Mouse (Mus musculus): ENCODE measurements at regions not wholly inside any gene's neighbourhood (a gene's known extent, or its start where the extent isn't known, plus 50 kb on each side); places are given as distances from the start of the nearest gene placed in this dataset.
A peak's percentile ranks its signal among the peaks of the same experiment; 100 is the strongest.
"Not testable (repeated sequence)": the region's sequence is repeated elsewhere in the genome, so short reads cannot be mapped to it uniquely, and the experiment has no call there.

- DNase-seq = no peak
These were observed 581.6 kb upstream of the Pcdh17 start for GRCm38 (mm10) chr14:83861736-83862135.

GRCm38 (mm10) chr14:83862653-83863052, 580.7 kb upstream of the Pcdh17 start:
- no peak for DNase-seq

- DNase-seq = no peak
These were observed 557.0 kb upstream of the Pcdh17 start for GRCm38 (mm10) chr14:83886393-83886792.

- not testable (repeated sequence) for DNase-seq
These were observed 542.7 kb upstream of the Pcdh17 start for GRCm38 (mm10) chr14:83900711-83901110.

GRCm38 (mm10) chr14:83943101-83943500, 500.3 kb upstream of the Pcdh17 start:
- DNase-seq = no peak

- DNase-seq = no peak
These were observed 499.2 kb upstream of the Pcdh17 start for GRCm38 (mm10) chr14:83944176-83944575.

GRCm38 (mm10) chr14:83949696-83950095, 493.7 kb upstream of the Pcdh17 start:
- DNase-seq = no peak

- peak; percentile 1 for DNase-seq
These were observed 484.3 kb upstream of the Pcdh17 start for GRCm38 (mm10) chr14:83959111-83959510.

GRCm38 (mm10) chr14:83983566-83983965, 459.8 kb upstream of the Pcdh17 start:
- DNase-seq = no peak

Measured in adrenal gland, adult 8-10 months (tissue).